Mouse (Mus musculus) cerebellum, adult 11 months (tissue): ENCODE results near the gene Galnt7.
A peak's percentile ranks its signal among the peaks of the same experiment; 100 is the strongest.

Source experiments
- DNase-seq: peaks from one replicate; pipeline ENCODE4 v3.0.0; 2022

Gene Galnt7

GRCm38 (mm10) chr8:57628787-57629664, 23.8 kb downstream of the Galnt7 start:
- DNase-seq, result no peak

GRCm38 (mm10) chr8:57627946-57628786, 24.7 kb downstream of the Galnt7 start:
- no peak for DNase-seq

- DNase-seq, result no peak
These were observed 28.9 kb downstream of the Galnt7 start for GRCm38 (mm10) chr8:57623955-57624354.

- DNase-seq, result no peak
These were observed 29.8 kb downstream of the Galnt7 start for GRCm38 (mm10) chr8:57623051-57623450.

GRCm38 (mm10) chr8:57616965-57617364, 35.9 kb downstream of the Galnt7 start:
- DNase-seq, result no peak

GRCm38 (mm10) chr8:57615016-57615657, 37.7 kb downstream of the Galnt7 start:
- DNase-seq, result peak; percentile 73

GRCm38 (mm10) chr8:57611419-57611977, 41.3 kb downstream of the Galnt7 start:
- no peak for DNase-seq

GRCm38 (mm10) chr8:57610706-57611418, 42.0 kb downstream of the Galnt7 start:
- peak; percentile 61 for DNase-seq

- DNase-seq, result no peak
These were observed 50.3 kb downstream of the Galnt7 start for GRCm38 (mm10) chr8:57602511-57602910.

- peak; percentile 56 for DNase-seq
These were observed 50.8 kb downstream of the Galnt7 start for GRCm38 (mm10) chr8:57601987-57602418.

- no peak for DNase-seq
These were observed 52.8 kb downstream of the Galnt7 start for GRCm38 (mm10) chr8:57599813-57600555.

- no peak for DNase-seq
These were observed 57.0 kb downstream of the Galnt7 start for GRCm38 (mm10) chr8:57595853-57596252.

GRCm38 (mm10) chr8:57594175-57594885, 58.5 kb downstream of the Galnt7 start:
- DNase-seq, result no peak

GRCm38 (mm10) chr8:57592604-57593003, 60.2 kb downstream of the Galnt7 start:
- DNase-seq, result no peak

- no peak for DNase-seq
These were observed 61.2 kb downstream of the Galnt7 start for GRCm38 (mm10) chr8:57591681-57592080.

- no peak for DNase-seq
These were observed 62.8 kb downstream of the Galnt7 start for GRCm38 (mm10) chr8:57590015-57590414.

GRCm38 (mm10) chr8:57589176-57589575, 63.7 kb downstream of the Galnt7 start:
- no peak for DNase-seq

GRCm38 (mm10) chr8:57588604-57589003, 64.2 kb downstream of the Galnt7 start:
- DNase-seq, result no peak

- DNase-seq, result no peak
These were observed 66.2 kb downstream of the Galnt7 start for GRCm38 (mm10) chr8:57586667-57587066.

- no peak for DNase-seq
These were observed 67.0 kb downstream of the Galnt7 start for GRCm38 (mm10) chr8:57585831-57586230.

- no peak for DNase-seq
These were observed 67.7 kb downstream of the Galnt7 start for GRCm38 (mm10) chr8:57585128-57585442.
